In the genomic region with DNA sequence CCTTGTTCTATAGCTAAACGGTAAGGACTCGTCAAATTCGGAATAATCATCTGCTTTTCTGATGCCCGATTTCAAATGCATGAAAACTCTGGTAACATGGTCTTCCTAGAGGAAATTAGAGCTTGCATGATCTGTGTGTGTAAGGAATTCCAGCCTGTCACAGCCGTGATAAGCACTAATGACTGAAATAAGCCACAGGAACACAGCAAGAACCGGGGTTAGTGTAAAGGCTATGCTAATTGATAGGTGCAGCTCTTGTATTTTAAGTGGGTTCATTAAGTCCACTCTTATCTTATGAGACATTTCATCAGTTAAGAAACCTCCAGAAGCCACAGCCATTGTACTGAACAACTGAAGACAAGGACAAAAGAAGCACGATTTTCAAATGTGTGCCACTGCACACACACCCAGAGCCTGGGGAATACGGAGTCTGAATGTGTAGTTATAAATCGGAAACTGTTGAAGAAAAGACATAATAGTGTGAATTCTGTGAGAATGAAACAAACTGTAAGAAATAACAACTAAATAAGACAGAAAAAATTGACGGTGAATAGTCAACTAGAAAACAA, we compare ENCODE assay signal across 27 mouse cellular contexts.
DNase-seq lines count a peak whose midpoint lies in the region; ATAC-seq lines count a peak whose summit lies in the region.
"Had no signal": no experiment of that assay in that cellular context is flagged by ENCODE, and none has a peak within 500 bp of the region (broad histone marks: within the 10 kb centered on the region; RNA-seq: fewer than 3 reads in every experiment).

No protein-coding gene starts in this region.

- no peak for DNase-seq in forebrain, embryonic 10.5 days (ENCODE audit: extremely low spot score, low spot score)
- peak; percentile 28 for DNase-seq in retina, postnatal 1 day
- no peak for DNase-seq in right cerebral cortex, adult 2 months (ENCODE audit: low spot score in 2 of 2)
- DNase-seq in adrenal gland, postnatal 14 days, result no peak
- DNase-seq: adrenal gland, postnatal 25 days; B cell, adult 2 months; cerebellum, adult 11 months; cerebellum, adult 8-10 months; cerebellum, postnatal 10 days; gastrocnemius, postnatal 25 days; heart, adult 18-20 months; heart, postnatal 10 days; heart, postnatal 36 days; kidney, adult 11 months had no signal

- no peak overlapping the region for H3K27ac ChIP-seq in forebrain, embryonic 12.5 days
- H3K27ac ChIP-seq in forebrain, embryonic 10.5 days, result no peak overlapping the region
- H3K27ac ChIP-seq in midbrain, embryonic 16.5 days (ENCODE audit: low read length), result no peak overlapping the region
- no peak overlapping the region for H3K27ac ChIP-seq in midbrain, embryonic 13.5 days
- no peak overlapping the region for H3K27ac ChIP-seq in forebrain, embryonic 15.5 days (replicated peaks)
- H3K27ac ChIP-seq: heart, embryonic 15.5 days; hindbrain, embryonic 10.5 days; hindbrain, embryonic 13.5 days; intestine, embryonic 15.5 days had no signal

- no peak overlapping the region for H3K9ac ChIP-seq in forebrain, embryonic 12.5 days
- no peak overlapping the region for H3K9ac ChIP-seq in midbrain, embryonic 16.5 days (ENCODE audit: low read depth, low read length)
- H3K9ac ChIP-seq in midbrain, embryonic 13.5 days (replicated peaks), result no peak overlapping the region
- no peak overlapping the region for H3K9ac ChIP-seq in forebrain, embryonic 15.5 days (replicated peaks)
- H3K9ac ChIP-seq: heart, embryonic 12.5 days; heart, embryonic 15.5 days; hindbrain, embryonic 13.5 days; intestine, embryonic 15.5 days had no signal

- 0 out of 2 replicates have a peak, but pooled peaks cover 5% of the 10 kb centered on the region for H3K4me1 ChIP-seq in forebrain, embryonic 12.5 days
- peaks cover 3% of the 10 kb centered on the region; the same call in 1 of the 2 replicates for H3K4me1 ChIP-seq in forebrain, embryonic 10.5 days
- 0 out of 2 replicates have a peak, but pooled peaks cover 4% of the 10 kb centered on the region for H3K4me1 ChIP-seq in midbrain, embryonic 16.5 days (ENCODE audit: control insufficient read depth, insufficient read depth, low read length)
- no peaks in the 10 kb centered on the region for H3K4me1 ChIP-seq in midbrain, embryonic 13.5 days (replicated peaks)
- H3K4me1 ChIP-seq in forebrain, embryonic 15.5 days, result 0 out of 2 replicates have a peak, but pooled peaks cover 4% of the 10 kb centered on the region
- H3K4me1 ChIP-seq: heart, embryonic 12.5 days; heart, embryonic 15.5 days; hindbrain, embryonic 10.5 days; hindbrain, embryonic 13.5 days; intestine, embryonic 15.5 days had no signal

- no peak overlapping the region for H3K4me3 ChIP-seq in forebrain, embryonic 12.5 days (replicated peaks)
- H3K4me3 ChIP-seq in forebrain, embryonic 10.5 days, result no peak overlapping the region
- H3K4me3 ChIP-seq in midbrain, embryonic 16.5 days (ENCODE audit: low read depth, low read length), result no peak overlapping the region
- H3K4me3 ChIP-seq in midbrain, embryonic 13.5 days (replicated peaks), result no peak overlapping the region
- H3K4me3 ChIP-seq in forebrain, embryonic 15.5 days, result no peak overlapping the region
- H3K4me3 ChIP-seq: heart, embryonic 12.5 days; heart, embryonic 15.5 days; hindbrain, embryonic 10.5 days; hindbrain, embryonic 13.5 days; intestine, embryonic 15.5 days had no signal

- 52% methylated on average over 10 of the region's 10 CpGs for WGBS in forebrain, embryonic 12.5 days
- 83% methylated on average over 10 of the region's 10 CpGs for WGBS in forebrain, embryonic 10.5 days
- WGBS in midbrain, embryonic 16.5 days, result 60% methylated on average over 10 of the region's 10 CpGs
- 68% methylated on average over 10 of the region's 10 CpGs for WGBS in midbrain, embryonic 13.5 days
- WGBS in forebrain, embryonic 15.5 days, result 30% methylated on average over 10 of the region's 10 CpGs

- no peaks in the 10 kb centered on the region for H3K27me3 ChIP-seq in forebrain, embryonic 12.5 days
- no peaks in the 10 kb centered on the region for H3K27me3 ChIP-seq in forebrain, embryonic 10.5 days (ENCODE audit: poor library complexity, severe bottlenecking)
- H3K27me3 ChIP-seq in midbrain, embryonic 16.5 days (ENCODE audit: control insufficient read depth, insufficient read depth, low read depth, low read length), result no peaks in the 10 kb centered on the region
- H3K27me3 ChIP-seq in midbrain, embryonic 13.5 days, result no peaks in the 10 kb centered on the region
- H3K27me3 ChIP-seq in forebrain, embryonic 15.5 days, result no peaks in the 10 kb centered on the region
- H3K27me3 ChIP-seq: CH12.LX; heart, embryonic 12.5 days; heart, embryonic 15.5 days; hindbrain, embryonic 13.5 days; intestine, embryonic 15.5 days; Patski had no signal

- ATAC-seq in forebrain, embryonic 12.5 days (ENCODE audit: low FRiP score), result peak; percentile 46; the same call in 1 of the 2 replicates
- ATAC-seq in midbrain, embryonic 16.5 days, result peak; percentile 54
- no peak for ATAC-seq in midbrain, embryonic 13.5 days
- ATAC-seq in forebrain, embryonic 15.5 days (replicated peaks), result 0 out of 2 replicates have a peak, but pooled peaks have one; percentile 35
- ATAC-seq: hindbrain, embryonic 16.5 days; intestine, embryonic 15.5 days; Patski had no signal

- no peaks in the 10 kb centered on the region for H3K36me3 ChIP-seq in forebrain, embryonic 12.5 days (replicated peaks)
- no peaks in the 10 kb centered on the region for H3K36me3 ChIP-seq in forebrain, embryonic 10.5 days (replicated peaks)
- no peaks in the 10 kb centered on the region for H3K36me3 ChIP-seq in midbrain, embryonic 16.5 days (ENCODE audit: control insufficient read depth, insufficient read depth, low read length)
- H3K36me3 ChIP-seq in midbrain, embryonic 13.5 days, result no peaks in the 10 kb centered on the region
- no peaks in the 10 kb centered on the region for H3K36me3 ChIP-seq in forebrain, embryonic 15.5 days
- H3K36me3 ChIP-seq: G1E; heart, embryonic 12.5 days; heart, embryonic 15.5 days; hindbrain, embryonic 10.5 days; hindbrain, embryonic 13.5 days; intestine, embryonic 15.5 days had no signal

- H3K4me2 ChIP-seq in forebrain, embryonic 12.5 days, result no peak overlapping the region
- no peak overlapping the region for H3K4me2 ChIP-seq in midbrain, embryonic 16.5 days (ENCODE audit: low read length)
- H3K4me2 ChIP-seq in midbrain, embryonic 13.5 days (replicated peaks), result no peak overlapping the region
- H3K4me2 ChIP-seq in forebrain, embryonic 15.5 days (replicated peaks), result no peak overlapping the region
- H3K4me2 ChIP-seq: heart, embryonic 12.5 days; heart, embryonic 15.5 days; hindbrain, embryonic 13.5 days; intestine, embryonic 15.5 days had no signal

- H3K9me3 ChIP-seq in forebrain, embryonic 12.5 days, result no peaks in the 10 kb centered on the region
- H3K9me3 ChIP-seq in forebrain, embryonic 10.5 days, result no peaks in the 10 kb centered on the region
- H3K9me3 ChIP-seq in midbrain, embryonic 16.5 days (replicated peaks; ENCODE audit: control insufficient read depth, low read length, poor library complexity, severe bottlenecking), result no peaks in the 10 kb centered on the region
- no peaks in the 10 kb centered on the region for H3K9me3 ChIP-seq in midbrain, embryonic 13.5 days
- H3K9me3 ChIP-seq in forebrain, embryonic 15.5 days, result no peaks in the 10 kb centered on the region
- H3K9me3 ChIP-seq: G1E; heart, embryonic 12.5 days; heart, embryonic 15.5 days; hindbrain, embryonic 10.5 days; hindbrain, embryonic 13.5 days; intestine, embryonic 15.5 days had no signal
